Mouse (Mus musculus) embryo, embryonic 10.5 days (tissue): Measurements from ENCODE around the gene Cenpf.

Source experiments
- DNase-seq: peaks from one replicate; pipeline ENCODE4 v3.0.0-alpha.2; 2015; ENCODE audit warnings: low spot score

Gene Cenpf

DNA sequence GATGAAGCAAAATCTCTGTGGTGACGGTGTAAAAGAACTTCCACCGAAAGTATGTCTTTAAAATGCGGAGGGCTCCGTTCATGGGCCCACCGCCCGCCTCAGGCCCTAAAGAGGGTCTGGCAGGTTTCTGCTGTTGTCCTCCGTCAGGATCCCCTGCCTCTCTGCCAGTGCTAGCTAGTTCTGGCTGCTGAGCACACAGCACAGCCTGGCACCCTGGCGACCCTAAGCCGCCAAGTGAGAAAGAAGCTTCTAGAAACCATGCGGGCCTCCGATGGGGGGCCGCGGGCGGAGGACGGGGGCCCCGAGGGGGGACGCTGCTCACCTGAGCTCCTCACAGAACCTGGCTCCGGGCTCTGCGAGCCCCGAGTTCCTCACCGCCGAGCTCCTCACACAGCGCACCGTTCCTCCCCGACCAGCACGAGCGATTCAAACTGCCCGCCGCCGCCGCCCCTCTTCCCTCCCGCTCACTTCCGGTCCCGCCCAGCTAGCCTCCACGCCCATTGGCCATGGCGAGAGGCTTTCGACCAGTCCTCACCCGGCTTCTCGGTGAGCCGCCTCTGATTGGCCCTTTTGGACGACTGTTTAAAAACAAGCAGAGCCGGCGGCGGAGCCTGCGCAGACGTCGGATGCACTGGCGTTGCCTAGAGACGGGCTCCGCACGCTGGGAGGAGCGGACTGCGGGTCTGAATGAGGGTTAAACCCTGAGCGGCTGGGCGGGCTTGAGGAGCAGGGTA, at the start of gene Cenpf:
TSS of gene Cenpf (minus strand) at position 433 of the 734 bp plus-strand sequence.
- DNase-seq, result peak; percentile 99

DNA sequence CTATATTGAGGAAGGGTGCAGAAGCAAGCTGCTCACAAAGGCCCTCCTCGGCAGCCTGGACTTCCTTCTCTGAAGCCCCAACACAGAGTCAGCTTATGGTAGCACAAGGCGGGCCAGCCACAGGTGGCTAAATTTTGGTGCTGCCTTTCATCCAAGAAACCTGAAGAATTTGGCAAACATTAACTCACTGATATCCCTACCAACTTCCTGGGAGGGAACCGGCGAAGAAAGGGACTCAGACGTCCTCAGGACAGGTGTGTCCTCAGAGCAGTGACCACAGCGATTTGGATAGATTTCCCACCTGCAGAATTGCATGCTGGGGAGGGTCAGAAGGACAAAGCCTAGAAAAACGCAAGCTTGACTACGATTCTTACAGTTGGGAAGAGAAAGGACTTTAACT, 44.3 kb upstream of the Cenpf start:
- no peak for DNase-seq

DNA sequence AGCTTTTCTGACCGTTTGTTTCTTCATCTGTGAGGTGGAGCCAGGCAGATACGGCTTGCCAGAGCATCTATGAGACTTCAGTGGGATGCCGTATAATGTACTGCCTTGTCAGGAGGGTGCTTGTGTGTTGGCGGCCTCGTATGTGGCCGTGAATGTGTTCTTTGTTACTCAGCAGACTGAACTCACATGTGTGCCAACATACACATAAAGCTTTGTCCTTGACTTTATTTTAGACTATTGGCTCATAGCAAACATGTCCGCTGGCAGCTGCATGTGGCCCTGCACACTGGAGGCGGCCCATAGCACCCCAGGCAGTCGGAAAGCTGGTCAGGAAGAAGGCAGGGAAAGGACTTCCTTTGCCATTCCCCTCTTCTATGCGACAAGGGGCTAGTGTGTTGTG, 43.8 kb upstream of the Cenpf start:
- DNase-seq, result no peak

DNA sequence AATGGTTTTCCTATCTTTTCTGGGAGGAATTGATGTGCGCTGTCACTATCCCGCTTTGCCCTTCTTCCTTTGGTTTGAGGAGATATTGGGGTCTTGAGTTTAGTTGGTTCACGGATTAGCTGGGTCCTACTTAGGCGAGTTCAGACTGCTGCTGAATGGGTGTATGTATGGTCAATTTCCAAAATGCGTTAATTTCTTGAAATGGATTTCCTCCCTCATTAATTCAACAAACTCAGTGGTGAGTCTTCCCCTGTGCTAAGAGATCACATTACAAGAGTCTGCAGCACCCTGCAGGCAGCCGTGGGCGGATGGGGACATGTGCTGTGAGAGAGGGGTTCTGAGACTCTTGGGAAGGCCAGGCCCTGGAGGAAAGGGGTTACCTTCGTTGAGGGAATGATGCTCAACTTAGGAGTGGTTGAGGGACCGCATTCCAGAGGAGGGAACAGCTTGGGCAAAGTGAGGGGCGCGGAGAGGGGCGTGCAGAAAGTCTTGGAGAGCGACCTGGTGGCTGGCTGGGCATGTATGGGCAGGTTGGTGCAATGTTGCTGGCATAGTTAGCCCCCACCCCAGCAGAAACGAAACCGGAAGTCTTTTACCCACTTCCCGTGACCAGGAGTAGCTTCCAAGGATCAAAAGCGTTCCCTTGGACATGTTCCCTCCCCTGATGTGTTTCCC, 41.4 kb upstream of the Cenpf start:
- no peak for DNase-seq

DNA sequence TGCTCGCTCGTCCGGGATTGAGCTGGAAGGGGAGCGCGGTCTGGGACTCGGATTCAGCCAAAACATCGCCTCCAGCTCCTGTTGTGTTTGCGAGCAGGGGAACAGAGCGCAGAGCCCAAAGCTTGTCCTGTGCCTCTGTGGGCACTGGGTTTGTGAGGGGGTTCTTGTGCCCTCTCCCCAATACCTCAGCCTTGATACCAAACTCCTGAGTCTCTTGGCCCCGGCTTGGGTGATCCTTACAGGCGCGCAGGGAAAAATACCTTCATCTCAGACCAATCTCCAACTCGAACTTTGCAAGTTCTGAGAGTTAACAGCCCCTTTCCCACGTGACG, 40.9 kb upstream of the Cenpf start:
- DNase-seq, result no peak

DNA sequence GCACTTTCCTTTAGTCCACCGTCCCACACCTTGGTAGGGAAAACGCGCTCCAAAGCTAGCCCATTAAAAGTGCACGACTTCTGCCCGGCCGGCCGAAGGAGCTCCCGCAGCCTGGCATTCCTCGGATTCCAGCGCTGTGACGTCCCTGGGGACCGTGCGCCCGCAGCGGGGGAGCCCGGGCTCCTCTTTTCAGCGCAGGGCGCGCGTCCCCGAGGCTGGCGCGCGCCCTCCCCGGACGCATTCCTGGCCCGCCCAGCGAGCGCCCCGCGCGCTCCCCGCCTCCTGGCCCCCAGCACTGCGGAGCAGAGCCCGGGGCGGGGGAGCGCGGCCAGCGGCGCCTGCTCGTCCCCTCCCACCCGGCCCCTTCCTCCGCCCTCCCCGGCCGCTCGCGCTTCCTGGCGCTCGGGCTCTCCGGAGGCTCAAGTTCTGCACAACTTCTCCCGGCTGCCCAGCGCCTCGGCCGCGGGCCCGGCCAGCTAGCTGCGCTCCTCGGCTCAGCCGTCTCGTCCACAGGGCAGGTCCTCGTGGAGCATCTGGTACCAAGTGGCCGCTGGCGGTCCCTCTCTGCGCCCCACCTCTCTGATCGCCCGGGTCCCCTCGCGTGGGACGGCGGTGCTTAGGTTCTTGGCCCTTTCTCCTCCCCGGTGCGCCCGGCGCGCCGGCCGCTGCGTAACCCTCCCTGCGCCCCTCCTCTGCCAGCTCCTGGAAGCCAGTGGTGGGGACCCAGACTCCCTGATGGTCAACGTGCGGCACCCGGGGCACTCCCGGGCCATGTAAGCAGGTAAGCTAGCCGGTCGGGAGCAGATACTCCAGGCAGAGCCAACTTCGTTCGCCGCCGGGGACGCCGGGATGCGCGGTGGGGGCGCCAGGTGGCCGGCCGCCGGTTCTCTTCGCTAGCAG, 40.2 kb upstream of the Cenpf start, which contains the start of gene Ptpn14:
TSS of gene Ptpn14 (plus strand) at position 385 of the 900 bp plus-strand sequence.
- DNase-seq, result peak; percentile 88

DNA sequence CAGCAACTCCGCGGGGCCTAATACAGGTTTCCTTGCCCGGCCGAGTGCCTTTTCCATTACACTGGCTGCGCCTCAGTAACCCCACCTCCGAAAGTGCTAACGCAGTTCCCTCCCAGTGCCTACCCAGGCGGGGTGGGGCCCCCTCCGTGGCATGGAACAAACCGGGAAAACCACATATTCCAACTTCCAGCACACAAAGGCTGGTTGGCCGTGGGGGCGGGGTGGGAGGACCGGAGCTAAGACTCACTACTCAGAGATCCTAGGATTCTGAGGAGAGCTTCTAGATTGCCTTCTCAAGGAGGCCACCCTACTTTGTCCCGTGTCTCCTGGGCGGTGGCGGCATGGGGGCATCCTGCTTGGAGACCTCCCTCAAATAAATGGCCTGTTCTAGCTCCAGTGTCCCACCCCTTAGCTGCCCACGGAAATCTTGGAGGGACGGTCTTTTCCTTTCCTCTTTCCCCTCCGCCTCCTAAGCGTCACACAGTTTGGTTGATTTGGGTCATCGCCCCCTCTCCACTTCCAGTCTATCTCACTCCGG, 39.5 kb upstream of the Cenpf start:
- peak; percentile 76 for DNase-seq

DNA sequence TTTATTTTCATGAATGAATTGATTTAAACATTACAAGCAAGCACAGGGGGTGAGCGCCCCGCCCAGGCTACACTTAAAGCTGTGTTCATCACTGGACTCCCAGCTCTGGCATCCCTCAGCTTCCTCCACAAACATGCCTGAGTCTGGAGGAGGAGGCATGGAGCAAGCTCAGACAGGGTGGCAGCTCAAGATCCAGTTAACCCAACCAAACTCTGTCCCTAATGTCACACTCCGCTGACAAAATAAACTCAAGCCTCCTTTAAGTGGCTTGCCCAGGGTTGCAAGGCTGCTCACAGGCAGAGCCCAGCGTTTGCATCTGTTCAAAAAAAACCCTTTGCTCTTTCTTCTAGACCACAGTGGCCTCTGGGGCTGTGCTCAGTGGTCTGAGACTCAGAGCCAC, 38.2 kb upstream of the Cenpf start:
- no peak for DNase-seq

DNA sequence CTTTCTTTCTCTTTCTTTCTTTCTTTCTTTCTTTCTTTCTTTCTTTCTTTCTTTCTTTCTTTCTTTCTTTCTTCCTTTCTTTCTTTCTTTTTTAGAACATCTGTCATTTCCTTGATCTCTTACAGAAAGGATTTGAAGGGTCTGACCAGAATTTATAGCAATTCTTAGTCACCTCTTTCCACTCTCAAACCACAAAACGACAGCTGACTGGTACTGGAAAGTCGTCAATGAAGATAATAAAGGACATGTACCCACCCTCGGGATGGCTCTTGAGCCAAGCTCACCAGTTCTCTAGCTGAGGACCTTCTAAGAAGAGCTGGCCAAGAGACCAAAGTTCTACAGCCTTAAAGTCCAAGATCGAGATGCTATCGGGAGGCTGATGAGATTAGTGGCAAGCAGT, 30.7 kb upstream of the Cenpf start:
- DNase-seq, result no peak

DNA sequence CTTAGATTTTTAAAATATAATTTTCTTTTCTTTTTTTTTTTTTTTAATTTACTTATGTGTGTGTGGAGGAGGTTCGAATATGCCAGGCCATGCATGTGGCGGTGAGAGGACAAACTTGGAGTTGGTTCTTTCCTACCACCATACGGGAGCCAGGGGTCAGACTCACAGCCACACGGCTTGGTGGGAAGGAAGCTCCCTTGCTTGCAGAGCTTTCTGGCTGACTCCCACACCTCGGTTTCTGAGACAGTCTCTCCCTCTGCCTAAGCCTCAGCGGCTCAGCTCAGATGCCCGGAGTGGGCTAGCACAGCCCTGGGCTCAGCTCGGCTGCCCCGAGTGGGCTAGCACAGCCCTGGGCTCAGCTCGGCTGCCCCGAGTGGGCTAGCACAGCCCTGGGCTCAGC, 29.7 kb upstream of the Cenpf start:
- DNase-seq, result no peak

DNA sequence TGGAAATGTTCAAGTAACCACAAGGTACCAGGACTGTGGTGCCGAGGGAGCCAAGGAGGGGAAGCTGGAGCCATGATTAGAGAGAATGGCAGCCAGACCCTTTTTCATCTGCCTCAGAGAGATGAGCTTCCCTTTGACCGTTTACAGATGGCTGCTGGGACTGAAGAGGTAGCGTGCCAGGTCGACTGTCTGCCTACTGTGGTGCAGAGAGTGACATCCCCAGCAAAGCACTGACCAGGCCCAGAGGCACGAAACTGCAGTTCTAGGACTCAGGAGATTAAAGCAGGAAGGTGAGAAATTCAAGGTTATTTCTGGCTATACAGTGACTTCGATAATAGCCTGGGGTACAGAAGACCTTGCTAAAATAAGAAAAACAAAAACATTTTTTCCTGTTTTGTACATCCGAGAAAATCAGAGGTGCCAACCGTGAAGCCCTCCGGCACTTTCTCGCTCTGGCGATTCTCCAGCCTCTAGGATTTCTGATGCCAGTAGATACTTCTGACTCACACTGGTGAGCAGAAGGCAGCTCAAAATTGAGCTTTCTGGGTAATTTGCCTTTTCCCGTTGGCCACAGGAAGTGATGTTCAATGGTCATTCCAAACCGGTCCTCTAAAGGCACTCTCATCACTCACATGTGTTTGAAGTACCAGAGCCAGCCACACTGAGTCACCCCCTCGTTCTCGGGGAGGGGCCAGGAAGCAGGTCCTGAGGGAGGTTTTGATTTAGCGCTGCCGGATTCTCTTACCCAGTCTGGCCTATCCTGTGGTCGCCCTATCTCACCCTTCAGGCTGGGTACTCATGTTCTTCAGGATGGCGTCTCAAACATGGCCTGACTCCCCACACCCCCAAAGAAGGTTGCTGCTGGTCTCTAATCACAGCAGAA, 28.3 kb upstream of the Cenpf start:
- no peak for DNase-seq

DNA sequence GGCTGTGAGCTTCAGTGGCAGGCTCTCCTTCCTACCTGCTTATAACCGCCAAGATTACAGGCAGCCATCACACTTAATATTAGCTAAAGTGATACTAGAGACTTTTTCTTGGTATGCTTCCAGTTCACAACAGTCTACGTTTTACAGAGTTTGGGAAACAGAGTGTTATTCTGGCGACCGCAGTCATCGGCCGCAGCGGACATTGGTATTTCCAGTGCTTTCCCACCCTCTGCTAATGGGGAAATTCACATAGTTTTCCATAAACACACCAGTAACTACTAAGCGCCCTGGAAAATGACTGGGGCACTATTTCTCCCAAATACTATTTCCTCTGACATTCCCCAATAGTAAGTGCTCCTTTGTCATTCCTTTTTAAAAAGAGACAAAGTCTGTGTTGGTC, 21.1 kb upstream of the Cenpf start:
- DNase-seq, result no peak

DNA sequence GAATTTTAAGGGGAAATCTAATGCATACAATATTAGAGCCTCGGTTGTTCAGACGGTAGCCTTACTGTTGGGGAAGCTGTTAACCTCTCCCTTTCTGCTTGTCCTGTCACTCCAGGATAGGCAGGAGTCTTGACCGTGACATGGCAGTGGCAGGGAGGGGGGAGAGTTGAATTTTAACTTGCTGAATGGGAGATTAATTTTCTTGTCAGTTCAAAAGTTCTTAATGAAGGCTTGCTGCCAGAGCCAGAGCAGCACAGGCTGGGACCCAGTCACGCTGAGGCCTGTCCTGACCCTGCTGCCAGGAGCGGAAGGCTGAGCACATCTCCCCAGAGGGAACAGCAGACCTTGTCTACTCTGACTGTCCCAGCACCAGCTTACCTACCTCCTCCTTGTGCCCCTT, 19.5 kb upstream of the Cenpf start:
- no peak for DNase-seq

DNA sequence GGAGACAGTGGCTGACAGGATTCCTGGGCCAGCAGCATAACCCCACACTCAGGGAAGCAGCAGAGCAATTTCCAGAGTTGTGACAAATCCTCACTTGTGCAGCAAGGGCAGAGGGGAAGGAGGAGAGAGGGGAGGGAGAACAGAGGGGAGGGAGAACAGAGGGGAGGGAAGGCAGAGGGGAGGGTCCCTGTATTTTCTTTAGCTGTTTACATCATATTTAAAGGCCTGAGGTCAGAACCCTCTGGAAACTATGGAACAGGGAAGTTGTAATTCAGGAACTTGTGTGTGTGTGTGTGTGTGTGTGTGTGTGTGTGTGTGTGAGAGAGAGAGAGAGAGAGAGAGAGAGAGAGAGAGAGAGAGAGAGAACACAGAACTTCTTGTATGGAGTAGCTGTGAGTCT, 19.1 kb upstream of the Cenpf start:
- no peak for DNase-seq

DNA sequence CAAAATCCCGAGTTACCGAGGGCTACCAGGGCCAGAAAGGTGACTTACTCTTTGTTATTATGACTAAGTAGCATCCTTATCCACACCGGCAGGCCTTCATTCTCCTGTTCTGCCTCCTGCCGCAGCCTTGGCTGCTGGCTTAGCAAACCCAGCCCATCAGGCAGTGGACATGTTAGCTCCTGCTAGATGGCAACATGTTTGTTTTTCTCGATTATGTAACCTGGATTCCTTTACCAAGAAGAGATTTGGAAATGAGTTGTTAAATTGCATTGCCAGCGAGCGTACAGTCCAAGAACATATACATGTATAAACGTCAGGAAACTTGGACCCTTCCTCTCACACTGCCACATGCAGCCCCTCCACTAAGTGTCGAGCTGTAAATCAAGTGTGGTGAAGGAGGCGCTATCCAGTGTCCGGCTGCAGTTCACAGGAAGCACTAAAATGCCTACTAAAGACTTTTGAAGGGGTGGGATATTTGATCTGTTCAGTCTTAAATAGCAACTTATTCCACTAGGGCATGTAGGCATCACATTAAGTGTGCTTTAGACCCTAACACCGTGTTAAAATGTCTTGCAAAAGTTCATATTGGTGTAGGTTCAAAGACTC, 18.3 kb upstream of the Cenpf start:
- no peak for DNase-seq

DNA sequence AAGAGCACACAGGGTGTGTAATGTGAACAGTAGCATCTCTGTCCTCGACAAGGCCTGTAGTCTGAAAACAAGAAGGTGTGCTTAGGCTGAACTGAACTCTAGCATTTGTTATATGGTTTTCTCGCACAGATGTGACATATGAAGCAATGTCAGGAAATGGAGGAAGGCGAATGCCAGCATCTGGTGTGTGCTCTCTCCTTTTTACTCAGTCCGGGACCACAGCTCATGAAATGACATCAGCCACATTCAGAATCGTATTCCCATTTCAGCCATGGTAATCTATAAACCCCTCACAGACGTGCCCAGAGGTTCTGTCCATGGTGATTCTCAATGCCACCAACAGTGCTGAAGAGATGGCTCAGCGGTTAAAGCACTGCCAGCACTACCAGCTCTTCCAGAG, 15.7 kb upstream of the Cenpf start:
- no peak for DNase-seq

DNA sequence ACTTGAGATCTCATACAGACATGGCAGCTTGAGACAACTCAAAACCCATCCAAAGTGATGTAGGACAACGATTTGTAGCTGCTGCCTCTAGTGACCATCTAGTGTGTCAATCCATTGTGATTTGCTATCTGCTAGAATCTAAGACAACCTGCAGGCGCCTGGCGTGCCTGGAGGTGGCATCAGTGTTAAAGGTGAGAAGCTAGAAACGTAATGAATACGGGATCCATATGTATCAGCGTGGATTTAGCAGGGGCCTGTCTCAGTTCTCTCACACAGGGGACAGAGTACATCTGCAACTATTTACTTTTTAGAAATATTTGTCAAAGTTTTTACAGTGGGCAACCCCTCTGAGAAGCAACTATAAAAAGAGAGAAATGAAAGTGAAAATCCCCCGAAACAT, 15.3 kb upstream of the Cenpf start:
- DNase-seq, result no peak

DNA sequence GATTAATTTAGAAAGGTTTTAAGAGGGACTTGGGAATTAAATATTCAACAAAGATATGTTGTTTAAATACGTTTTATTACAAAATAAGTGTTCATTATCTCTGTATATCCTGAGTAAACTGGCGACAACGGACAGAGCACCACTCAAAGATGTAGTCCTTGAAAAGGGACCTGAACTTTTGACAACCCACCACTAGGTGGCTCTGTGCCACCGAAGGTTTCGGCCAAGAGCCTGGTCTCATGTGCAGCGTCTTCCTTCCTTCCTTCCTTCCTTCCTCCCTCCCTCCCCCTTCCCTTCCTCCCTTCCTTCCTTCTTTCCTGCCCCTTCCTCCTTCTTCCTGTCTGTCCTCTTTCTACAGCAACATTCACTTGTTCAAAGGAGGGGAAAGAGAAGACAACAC, 13.1 kb upstream of the Cenpf start:
- peak; percentile 89 for DNase-seq

DNA sequence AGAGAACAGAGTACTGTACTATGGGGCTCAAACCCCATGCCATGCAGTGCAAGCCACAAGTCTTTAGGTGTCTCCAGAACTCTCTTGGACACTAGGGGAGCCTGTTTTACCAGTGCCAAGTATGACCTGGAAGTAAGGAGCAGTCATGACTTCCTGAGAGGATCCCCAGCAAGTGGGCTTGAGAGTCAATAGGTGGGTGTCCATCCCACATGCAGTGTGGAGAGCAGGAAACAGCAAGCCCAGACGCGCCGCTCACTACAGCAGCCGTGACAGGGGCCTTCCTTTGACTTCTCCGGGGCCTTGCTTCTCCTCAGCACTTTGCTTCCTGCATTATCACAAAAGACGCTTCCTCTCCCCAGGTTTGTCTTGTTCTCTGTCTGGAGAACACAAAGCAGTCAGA, 12.3 kb upstream of the Cenpf start:
- no peak for DNase-seq

DNA sequence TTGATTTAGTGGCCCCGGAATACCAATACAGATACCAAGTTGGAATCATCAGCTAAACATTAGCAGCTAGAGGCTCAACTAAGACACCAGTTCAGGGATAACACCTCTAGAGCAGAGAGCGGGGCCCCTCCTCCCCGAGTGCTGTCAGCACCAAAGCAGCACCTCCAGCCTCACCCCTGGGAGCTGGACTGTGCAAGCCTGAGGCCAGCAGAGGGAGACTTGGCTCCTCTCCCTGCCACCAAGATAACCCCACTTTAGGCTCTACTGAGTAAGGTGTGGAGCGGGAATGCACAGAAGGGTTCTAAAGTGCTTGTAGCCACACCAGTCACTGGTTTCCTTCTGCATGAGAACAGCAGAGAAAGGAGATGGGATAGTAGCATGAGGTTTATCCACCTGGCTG, 10.5 kb upstream of the Cenpf start:
- DNase-seq, result no peak

DNA sequence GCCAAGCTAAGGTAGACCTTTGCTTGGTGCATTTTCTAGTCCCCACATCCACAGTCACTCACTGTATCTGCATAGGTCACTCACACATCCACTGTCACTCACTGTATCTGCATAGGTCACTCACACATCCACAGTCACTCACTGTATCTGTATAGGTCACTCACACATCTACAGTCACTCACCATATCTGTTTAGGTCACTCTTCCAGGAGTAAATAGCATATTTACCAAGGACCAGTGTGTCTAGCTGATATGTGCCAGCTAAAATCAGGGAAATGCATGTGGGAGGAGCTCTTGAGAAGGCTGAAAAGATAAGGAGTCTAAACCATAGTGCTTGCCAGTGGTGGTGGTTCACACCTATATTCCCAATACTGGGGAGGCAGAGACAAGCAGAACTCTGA, 7.4 kb upstream of the Cenpf start:
- no peak for DNase-seq
